Mouse (Mus musculus) heart, postnatal 25 days (tissue): ENCODE measurements at regions not wholly inside any gene's neighbourhood (a gene's known extent, or its start where the extent isn't known, plus 50 kb on each side); places are given as distances from the start of the nearest gene placed in this dataset.

Experiments
- DNase-seq: peaks from one replicate; pipeline ENCODE4 v3.0.0; 2022; ENCODE audit warnings: low spot score
- intact Hi-C: fragments of 180-260 bp; cut with DNase I; formaldehyde crosslinking; loops from one replicate; pipeline ENCODE4 v1.15.1; 2025

GRCm38 (mm10) chr8:95983690-95984089 is 95.3 kb upstream of the Got2 start:
- intact Hi-C loops: no loop called here
- DNase-seq: no peak

- intact Hi-C loops: no loop called here
- no peak for DNase-seq
These were observed 92.1 kb upstream of the Got2 start for GRCm38 (mm10) chr8:95980405-95980804.

- intact Hi-C loops: loop anchor here (10.0 kb wide), 1 partner anchor 336 kb away; no protein-coding TSS in a partner anchor
- DNase-seq: no peak
These were observed 90.9 kb upstream of the Got2 start for GRCm38 (mm10) chr8:95979223-95979622.

- intact Hi-C loops: loop anchor here (10.0 kb wide), 1 partner anchor 340 kb away; no protein-coding TSS in a partner anchor
- no peak for DNase-seq
These were observed 86.5 kb upstream of the Got2 start for GRCm38 (mm10) chr8:95974889-95975288.

GRCm38 (mm10) chr8:95974231-95974630 is 85.9 kb upstream of the Got2 start:
- intact Hi-C loops: loop anchor here (10.0 kb wide), 1 partner anchor 341 kb away; no protein-coding TSS in a partner anchor

GRCm38 (mm10) chr8:95973571-95973970 is 85.2 kb upstream of the Got2 start:
- no peak for DNase-seq
- intact Hi-C loops: loop anchor here (10.0 kb wide), 1 partner anchor 341 kb away; no protein-coding TSS in a partner anchor

More at GRCm38 (mm10) chr8:95974231-95974630, 85.9 kb upstream of the Got2 start:
- no peak for DNase-seq

GRCm38 (mm10) chr8:95968828-95969227 is 80.5 kb upstream of the Got2 start:
- no peak for DNase-seq
- intact Hi-C loops: no loop called here

GRCm38 (mm10) chr8:95966430-95966829 is 78.1 kb upstream of the Got2 start:
- DNase-seq: no peak
- intact Hi-C loops: no loop called here

- DNase-seq: no peak
- intact Hi-C loops: no loop called here
These were observed 63.9 kb upstream of the Got2 start for GRCm38 (mm10) chr8:95952257-95952656.

- intact Hi-C loops: no loop called here
- DNase-seq: no peak
These were observed 63.4 kb upstream of the Got2 start for GRCm38 (mm10) chr8:95951794-95952193.
